Mouse (Mus musculus) stomach, postnatal 0 days (tissue): ENCODE data around the gene Stt3b.

ENCODE experiments used
- CTCF ChIP-seq: IDR thresholded peaks from 2 replicates; pipeline ENCODE4 v1.5.1; 2016; ENCODE audit warnings: antibody characterized with exemption, low read depth, mild to moderate bottlenecking, moderate library complexity
- EP300 ChIP-seq: optimal IDR thresholded peaks from 2 replicates; pipeline ENCODE3; 2016; ENCODE audit warnings: antibody characterized with exemption

- no peak for TF ChIP-seq CTCF
- no peak for TF ChIP-seq EP300
Observed at GRCm38 (mm10) chr9:115309977-115310345, 260 bp downstream of the Stt3b start.
